Comparison of ENCODE assay signal across 9 mouse cellular contexts in the genomic region with DNA sequence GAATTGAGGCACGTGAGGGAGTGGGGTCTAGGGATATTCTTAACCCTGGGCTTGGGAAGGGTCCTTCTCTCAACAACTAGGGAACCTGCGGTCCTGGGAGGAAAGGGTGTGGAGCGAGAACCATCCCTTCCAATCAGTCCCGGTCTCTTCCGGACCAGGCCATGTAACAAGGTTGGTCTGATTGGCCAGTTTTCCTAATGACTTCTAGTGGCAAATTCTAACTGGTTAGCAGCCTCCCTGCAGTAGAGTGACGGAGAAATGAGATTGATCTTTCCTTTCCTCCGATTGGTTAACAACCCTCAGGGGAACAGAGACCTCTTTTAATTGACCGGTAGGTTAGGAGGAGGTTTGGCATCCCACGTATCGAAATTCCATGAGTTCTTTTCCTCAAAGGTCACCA. TPM values are rescaled to one million over a fixed set of nuclear protein-coding genes. Genes with fewer than 3 reads are reported as not detected.
A peak's percentile ranks its signal among the peaks of the same experiment; 100 is the strongest.
DNase-seq lines count a peak whose midpoint lies in the region; ATAC-seq and TF ChIP-seq lines count a peak whose summit lies in the region.
"Had no signal": no experiment of that assay in that cellular context is flagged by ENCODE, and none has a peak within 500 bp of the region (broad histone marks: within the 10 kb centered on the region; RNA-seq: fewer than 3 reads in every experiment).

No protein-coding gene starts in this region.

- no peaks in the 10 kb centered on the region for H3K9me3 ChIP-seq in hindbrain, postnatal 0 days (ENCODE audit: low read length)

- H3K36me3 ChIP-seq in hindbrain, postnatal 0 days (ENCODE audit: insufficient read depth, low read length): no peaks in the 10 kb centered on the region
- H3K36me3 ChIP-seq in small intestine, adult 2 months (ENCODE audit: control insufficient read depth, insufficient read depth, low read length): no peaks in the 10 kb centered on the region

- H3K4me1 ChIP-seq in cortical plate, adult 2 months (ENCODE audit: control insufficient read depth, insufficient read depth, low read length): peaks cover 3% of the 10 kb centered on the region
- H3K4me1 ChIP-seq in hindbrain, postnatal 0 days (ENCODE audit: insufficient read depth, low read length): peaks cover 19% of the 10 kb centered on the region
- H3K4me1 ChIP-seq in small intestine, adult 2 months (ENCODE audit: control insufficient read depth, insufficient read depth, insufficient read length, low read length): peaks cover 9% of the 10 kb centered on the region

- H3K27ac ChIP-seq in cortical plate, adult 2 months (ENCODE audit: insufficient read depth, low read length): no peak overlapping the region
- H3K27ac ChIP-seq in hindbrain, postnatal 0 days: peak overlapping the region; percentile 99
- H3K27ac ChIP-seq in small intestine, adult 2 months (ENCODE audit: insufficient read depth, low read depth, low read length): peak overlapping the region; percentile 37; the same call in 1 of the 2 replicates

- peak; percentile 83 for TF ChIP-seq POLR2A in cortical plate, adult 2 months (IDR thresholded peaks at IDR 0.05; ENCODE audit: extremely low read depth, insufficient read depth, low read length)
- peak; percentile 27; the same call in 1 of the 2 replicates for TF ChIP-seq POLR2A in small intestine, adult 2 months (IDR thresholded peaks at IDR 0.05; ENCODE audit: low read depth, low read length)

- no peaks in the 10 kb centered on the region for H3K27me3 ChIP-seq in hindbrain, postnatal 0 days (ENCODE audit: insufficient read depth, low read length)
- H3K27me3 ChIP-seq in small intestine, adult 2 months (ENCODE audit: control insufficient read depth, insufficient read depth, low read length): peaks cover 6% of the 10 kb centered on the region

- no peak for TF ChIP-seq CTCF in cortical plate, adult 2 months (IDR thresholded peaks at IDR 0.05; ENCODE audit: extremely low read depth, insufficient read depth, low read length)
- no peak for TF ChIP-seq CTCF in hindbrain, postnatal 0 days (IDR thresholded peaks at IDR 0.05; ENCODE audit: low read depth)
- TF ChIP-seq CTCF in small intestine, adult 2 months (IDR thresholded peaks at IDR 0.05; ENCODE audit: extremely low read depth, insufficient read length, insufficient replicate concordance, low read depth, low read length): no peak

- ATAC-seq in hindbrain, postnatal 0 days: peak; percentile 70
- ATAC-seq in erythroid progenitor cell, adult 5-6 weeks (replicated peaks; ENCODE audit: low FRiP score, poor library complexity, severe bottlenecking): no peak

- peak; percentile 63 to 82 for DNase-seq in adrenal gland, adult (ENCODE audit: inconsistent age in 2 of 2, low spot score in 1 of 2)
- DNase-seq in gastrocnemius, postnatal 10 days: peak; percentile 24
- peak; percentile 92 for DNase-seq in hindbrain, postnatal 0 days (ENCODE audit: low spot score)
- peak; percentile 61 to 71 for DNase-seq in left cerebral cortex, adult 9 months (ENCODE audit: low spot score in 2 of 2)
- DNase-seq in lung, postnatal 25 days (ENCODE audit: low spot score): peak; percentile 84

- 6% methylated on average over 10 of the region's 10 CpGs for WGBS in hindbrain, postnatal 0 days
- WGBS in small intestine, adult 2 months: 28% methylated on average over 10 of the region's 10 CpGs

- H3K4me2 ChIP-seq in hindbrain, postnatal 0 days (ENCODE audit: low read depth, low read length): peak overlapping the region; percentile 84

- H3K9ac ChIP-seq in hindbrain, postnatal 0 days (replicated peaks; ENCODE audit: low read length): no peak overlapping the region

- peak overlapping the region; percentile 3; the same call in 1 of the 2 replicates for H3K4me3 ChIP-seq in cortical plate, adult 2 months (ENCODE audit: insufficient read depth, low read length)
- H3K4me3 ChIP-seq in hindbrain, postnatal 0 days (ENCODE audit: low read length): peak overlapping the region; percentile 49
- H3K4me3 ChIP-seq in small intestine, adult 2 months (ENCODE audit: low read depth, low read length): peak overlapping the region; percentile 10; the same call in 1 of the 2 replicates

RNA-seq across cellular contexts. Expression of a gene that starts 1.4 kb away (rescaled TPM):
- polyA plus RNA-seq in cortical plate, adult 2 months (2012; rRNA removed): 293 and 296 TPM in 2 replicates
- 10 to 100 TPM; 34.2 to 41.1 TPM for total RNA-seq in gastrocnemius, postnatal 10 days (2021)
- 148 and 610 TPM in 2 replicates for total RNA-seq in hindbrain, postnatal 0 days (2014; rRNA removed)
- 60.5 and 66.5 TPM in 2 replicates for polyA plus RNA-seq in hindbrain, postnatal 0 days (2015; fragmentation: Nextera tagmentation; extraction: Ambion mirVana)
- 110 and 295 TPM in 2 replicates for polyA plus RNA-seq in small intestine, adult 2 months (2012; rRNA removed)
- total RNA-seq in erythroid progenitor cell, adult 5-6 weeks (2015; ENCODE audit: low replicate concordance): 10.5 and 17.7 TPM in 2 replicates
- 19.1 and 31.2 TPM in 2 replicates for total RNA-seq in erythroid progenitor cell, adult 5-6 weeks (2017; ENCODE audit: low replicate concordance)

RNA-seq across cellular contexts. Expression of a gene that starts 48.3 kb away (rescaled TPM):
- polyA plus RNA-seq in cortical plate, adult 2 months (2012; rRNA removed): 50.2 and 50.7 TPM in 2 replicates
- 10 to 100 TPM; 62.9 to 79.6 TPM for total RNA-seq in gastrocnemius, postnatal 10 days (2021)
- total RNA-seq in hindbrain, postnatal 0 days (2014; rRNA removed): 8.6 and 15.0 TPM in 2 replicates
- 12.5 and 13.5 TPM in 2 replicates for polyA plus RNA-seq in hindbrain, postnatal 0 days (2015; fragmentation: Nextera tagmentation; extraction: Ambion mirVana)
- polyA plus RNA-seq in small intestine, adult 2 months (2012; rRNA removed): 20.4 and 38.6 TPM in 2 replicates
- 55.5 and 93.1 TPM in 2 replicates for total RNA-seq in erythroid progenitor cell, adult 5-6 weeks (2015; ENCODE audit: low replicate concordance)
- total RNA-seq in erythroid progenitor cell, adult 5-6 weeks (2017; ENCODE audit: low replicate concordance): 16.9 and 19.4 TPM in 2 replicates

RNA-seq across cellular contexts. Expression of a gene that starts 48.4 kb away (rescaled TPM):
- 62.5 and 67.0 TPM in 2 replicates for polyA plus RNA-seq in cortical plate, adult 2 months (2012; rRNA removed)
- 10 to 100 TPM; 45.0 to 51.1 TPM for total RNA-seq in gastrocnemius, postnatal 10 days (2021)
- 26.6 and 32.4 TPM in 2 replicates for total RNA-seq in hindbrain, postnatal 0 days (2014; rRNA removed)
- 29.8 and 30.3 TPM in 2 replicates for polyA plus RNA-seq in hindbrain, postnatal 0 days (2015; fragmentation: Nextera tagmentation; extraction: Ambion mirVana)
- polyA plus RNA-seq in small intestine, adult 2 months (2012; rRNA removed): 7.1 and 15.6 TPM in 2 replicates
- total RNA-seq in erythroid progenitor cell, adult 5-6 weeks (2015; ENCODE audit: low replicate concordance): 17.6 and 21.6 TPM in 2 replicates
- total RNA-seq in erythroid progenitor cell, adult 5-6 weeks (2017; ENCODE audit: low replicate concordance): 34.1 and 40.8 TPM in 2 replicates

RNA-seq across cellular contexts. Expression of a gene that starts 48.7 kb away (rescaled TPM):
- polyA plus RNA-seq in cortical plate, adult 2 months (2012; rRNA removed): not detected in 2 replicates
- under 1 TPM in 1 of 2 experiments, not detected in 1; 0.56 TPM for total RNA-seq in gastrocnemius, postnatal 10 days (2021)
- total RNA-seq in hindbrain, postnatal 0 days (2014; rRNA removed): not detected in 2 replicates
- 1.1 TPM in 1 of 2 replicates, not detected in the other for polyA plus RNA-seq in hindbrain, postnatal 0 days (2015; fragmentation: Nextera tagmentation; extraction: Ambion mirVana)
- polyA plus RNA-seq in small intestine, adult 2 months (2012; rRNA removed): not detected in 2 replicates
- not detected in 2 replicates for total RNA-seq in erythroid progenitor cell, adult 5-6 weeks (2015; ENCODE audit: low replicate concordance)
- total RNA-seq in erythroid progenitor cell, adult 5-6 weeks (2017; ENCODE audit: low replicate concordance): not detected in 2 replicates
- total RNA-seq: neutrophil, adult 5-6 weeks had no signal

Comparison
In these comparisons a context has a peak if more than half of its experiments do, and no peak if none do; other contexts are left out.
1. DNase-seq: peak in every context shown above with its lines; median percentile 92 in hindbrain, postnatal 0 days; 84 in lung, postnatal 25 days; 72 in adrenal gland, adult; 66 in left cerebral cortex, adult 9 months; 24 in gastrocnemius, postnatal 10 days.